Mouse (Mus musculus): Measurements from ENCODE around the gene BC052040.

BC052040 gene

DNA sequence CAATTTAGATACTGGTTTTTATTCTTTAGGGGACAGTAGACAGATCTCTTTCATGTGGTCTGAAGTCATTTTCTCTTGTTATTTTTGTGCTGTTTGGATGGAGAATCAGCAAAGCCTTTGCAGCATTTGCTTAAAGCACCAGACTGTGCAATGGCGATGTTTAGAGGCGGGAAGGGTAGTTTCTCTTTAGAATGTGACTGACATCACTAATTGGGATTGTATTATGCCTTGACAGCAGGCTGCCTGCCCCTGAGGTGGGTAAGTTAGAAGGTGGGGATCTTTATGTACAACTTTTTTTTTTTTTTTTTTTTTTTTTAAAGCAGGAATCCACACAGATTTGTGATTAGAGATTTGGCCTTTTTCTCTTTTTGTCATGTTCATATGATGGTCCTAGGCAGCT lies 20.6 kb downstream of the BC052040 start:
- DNase-seq: no peak

- DNase-seq: no peak
Measured at GRCm38 (mm10) chr2:115604132-115604531, 22.6 kb downstream of the BC052040 start.

- no peak for DNase-seq
Measured at GRCm38 (mm10) chr2:115605829-115606336, 24.4 kb downstream of the BC052040 start.

GRCm38 (mm10) chr2:115609020-115609419 lies 27.5 kb downstream of the BC052040 start:
- no peak for DNase-seq

- DNase-seq: no peak
Measured at GRCm38 (mm10) chr2:115610092-115610491, 28.6 kb downstream of the BC052040 start.

DNA sequence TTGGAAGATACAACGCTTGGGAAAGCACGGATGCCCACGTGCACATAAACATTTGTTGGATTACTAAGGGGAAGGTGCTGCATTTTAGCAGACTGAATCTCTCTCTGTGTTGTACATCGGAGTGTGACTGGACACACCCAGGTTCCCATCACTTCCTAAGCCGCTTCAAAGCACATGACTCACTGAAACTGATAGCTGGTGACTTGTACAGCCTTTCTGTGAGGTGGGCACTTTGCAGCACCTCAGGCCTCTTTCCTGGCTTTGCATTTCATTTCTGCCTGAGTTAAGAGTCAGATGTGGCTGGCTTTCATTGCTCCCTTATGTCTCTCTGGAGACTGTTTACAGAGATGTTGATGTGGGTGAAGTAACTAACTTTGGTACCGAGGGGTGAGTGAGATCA lies 29.0 kb downstream of the BC052040 start:
- no peak for DNase-seq

- DNase-seq: no peak
Measured at GRCm38 (mm10) chr2:115613830-115614520, 32.5 kb downstream of the BC052040 start.

DNA sequence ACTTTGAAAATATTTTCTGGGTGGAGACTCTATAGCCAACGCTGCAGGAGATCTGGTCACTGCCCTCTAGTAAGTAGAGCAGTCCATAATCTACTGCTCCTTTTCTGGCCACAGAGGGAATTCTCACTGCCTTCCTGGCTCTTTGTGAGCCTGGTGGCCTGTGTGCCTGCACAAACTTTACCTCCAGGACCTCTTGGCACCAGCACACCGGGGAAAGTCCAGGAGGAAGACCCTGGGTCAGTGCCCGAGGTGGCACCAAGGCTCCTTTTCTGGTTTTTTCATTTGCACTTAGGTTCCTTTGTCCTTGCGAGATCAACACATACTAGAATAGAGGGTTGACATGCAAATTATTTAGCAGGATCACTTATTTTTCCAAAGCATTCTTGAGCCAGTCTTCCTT lies 47.0 kb downstream of the BC052040 start:
- no peak for DNase-seq

DNA sequence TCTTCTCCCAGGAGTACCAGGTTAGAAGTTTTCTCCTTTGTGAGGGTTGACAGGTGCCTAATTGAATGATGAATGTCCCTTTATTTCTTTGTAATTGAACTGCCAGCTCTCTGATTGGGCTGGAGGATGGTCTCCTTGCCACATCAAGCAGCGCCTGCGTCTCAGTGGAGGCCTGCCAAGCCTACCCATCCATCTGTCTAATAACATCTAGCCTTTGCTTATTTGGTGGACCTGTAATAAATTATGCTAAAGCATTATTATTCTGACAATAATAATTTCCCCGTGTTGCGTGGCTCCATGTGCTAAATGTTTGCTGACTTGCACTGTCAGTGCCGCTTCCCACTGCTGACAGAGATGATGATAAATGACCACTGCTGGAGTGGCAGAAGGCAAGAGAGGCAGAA lies 49.5 kb downstream of the BC052040 start:
- DNase-seq: no peak

GRCm38 (mm10) chr2:115631826-115632225 lies 50.3 kb downstream of the BC052040 start:
- no peak for DNase-seq

GRCm38 (mm10) chr2:115650203-115650602 lies 68.7 kb downstream of the BC052040 start:
- DNase-seq: no peak

- no peak for DNase-seq
Measured at GRCm38 (mm10) chr2:115659712-115660111, 78.2 kb downstream of the BC052040 start.

GRCm38 (mm10) chr2:115660213-115661120 lies 79.0 kb downstream of the BC052040 start:
- no peak for DNase-seq

DNA sequence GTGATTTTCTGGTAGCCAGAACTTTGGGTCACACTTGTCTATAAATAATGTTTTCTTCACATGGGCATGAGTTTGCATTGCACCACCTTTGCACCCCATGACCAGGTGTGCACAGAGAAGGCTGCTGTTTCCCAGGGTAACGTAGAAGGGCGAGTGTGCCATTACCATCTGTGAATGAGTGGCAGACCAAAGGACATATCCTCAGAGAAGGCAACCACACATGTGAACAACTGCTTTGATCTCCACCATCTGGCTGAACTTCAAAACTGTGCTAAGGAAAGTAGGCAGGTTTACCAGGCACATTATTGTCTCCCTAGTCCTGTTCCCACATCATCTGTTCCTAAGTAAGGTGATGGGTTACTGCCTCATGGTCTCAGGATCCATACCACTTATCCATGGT lies 86.0 kb downstream of the BC052040 start:
- DNase-seq: no peak

DNA sequence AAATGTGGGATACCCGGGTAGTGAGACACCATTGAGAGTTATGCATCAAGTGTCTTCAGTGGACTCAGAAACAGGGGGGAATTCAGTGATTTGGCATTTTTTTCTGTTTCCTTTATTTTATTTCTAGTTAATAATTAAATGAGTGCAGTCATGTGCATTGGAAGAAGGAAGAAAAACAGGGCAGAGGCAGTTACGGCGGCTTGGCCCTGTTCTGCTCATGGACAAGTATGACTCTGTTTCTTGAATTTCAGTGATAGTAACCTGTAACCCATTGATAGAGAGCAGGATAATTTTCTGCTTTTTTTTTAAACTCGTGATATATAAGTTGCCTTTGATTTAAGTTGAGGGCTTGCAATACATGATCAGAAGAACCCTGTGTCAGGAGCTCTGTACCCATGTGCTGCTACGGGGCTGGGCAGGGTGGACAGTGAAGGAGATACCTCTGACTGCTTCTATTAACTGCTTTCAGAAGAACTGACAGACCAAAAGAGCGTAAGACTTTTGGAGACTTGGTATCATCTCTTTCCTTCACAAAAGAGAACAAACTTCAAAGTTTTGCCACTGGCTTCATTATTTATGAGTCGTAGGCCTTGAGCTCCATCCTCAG lies 91.6 kb downstream of the BC052040 start:
- DNase-seq: no peak

- DNase-seq: no peak
Measured at GRCm38 (mm10) chr2:115678786-115679185, 97.3 kb downstream of the BC052040 start.

DNA sequence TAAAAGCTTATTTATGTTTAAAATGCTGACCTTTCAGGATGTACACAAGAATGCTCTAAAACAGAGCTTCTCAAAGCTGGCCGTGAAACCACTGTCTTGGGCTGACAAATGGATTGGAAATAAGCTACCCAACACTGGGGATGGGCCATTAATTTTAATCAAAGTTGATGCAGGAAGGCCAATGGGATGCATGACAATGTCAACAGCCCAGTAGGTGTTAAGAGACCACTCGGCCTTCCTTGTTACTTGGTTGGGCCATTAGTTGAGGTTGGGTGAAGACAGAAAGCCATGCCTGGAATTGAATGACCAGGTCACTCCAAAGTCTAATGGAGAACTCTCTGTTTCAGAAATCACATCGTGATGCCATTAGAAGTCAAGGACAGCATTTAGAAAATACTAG lies 103.7 kb downstream of the BC052040 start:
- no peak for DNase-seq

DNA sequence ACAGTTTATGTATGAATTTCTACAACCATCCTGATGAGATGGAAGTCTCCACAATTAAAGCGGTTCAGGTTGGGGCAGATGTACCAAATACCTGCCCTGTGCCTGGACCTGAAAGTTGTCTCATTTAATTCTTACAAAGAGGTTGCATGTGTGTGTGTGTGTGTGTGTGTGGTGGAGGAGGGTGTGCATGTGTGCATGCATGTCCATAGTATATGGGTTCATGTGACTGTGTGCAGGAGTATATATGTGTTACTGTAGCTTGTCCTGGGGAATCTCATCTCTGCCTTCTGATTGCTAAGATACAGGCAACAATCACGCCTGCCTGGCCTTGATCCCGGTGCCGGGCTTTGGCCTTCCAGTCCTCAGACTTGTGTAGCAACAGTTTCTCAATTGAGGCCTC lies 106.1 kb downstream of the BC052040 start:
- DNase-seq: no peak

DNA sequence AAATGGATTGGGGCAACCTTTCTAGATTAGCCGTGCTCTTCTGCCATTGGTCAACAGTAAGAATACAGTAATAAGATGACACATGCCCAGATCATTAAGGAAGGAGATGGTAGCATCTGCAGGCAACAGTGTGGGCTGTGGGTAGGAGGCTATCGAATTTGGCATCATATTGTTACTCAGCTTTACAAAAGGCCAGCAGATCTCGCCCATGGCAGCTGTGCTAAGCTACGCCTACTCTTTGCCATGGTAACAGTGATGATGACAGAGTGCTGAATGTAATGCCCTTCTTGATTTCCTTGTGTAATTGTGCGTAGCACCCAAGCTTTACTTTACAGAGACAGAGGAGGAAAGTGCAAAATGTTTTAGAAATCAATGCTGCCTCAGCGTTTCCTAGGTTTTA lies 106.8 kb downstream of the BC052040 start:
- DNase-seq: no peak

GRCm38 (mm10) chr2:115693841-115694240 lies 112.3 kb downstream of the BC052040 start:
- DNase-seq: no peak

DNA sequence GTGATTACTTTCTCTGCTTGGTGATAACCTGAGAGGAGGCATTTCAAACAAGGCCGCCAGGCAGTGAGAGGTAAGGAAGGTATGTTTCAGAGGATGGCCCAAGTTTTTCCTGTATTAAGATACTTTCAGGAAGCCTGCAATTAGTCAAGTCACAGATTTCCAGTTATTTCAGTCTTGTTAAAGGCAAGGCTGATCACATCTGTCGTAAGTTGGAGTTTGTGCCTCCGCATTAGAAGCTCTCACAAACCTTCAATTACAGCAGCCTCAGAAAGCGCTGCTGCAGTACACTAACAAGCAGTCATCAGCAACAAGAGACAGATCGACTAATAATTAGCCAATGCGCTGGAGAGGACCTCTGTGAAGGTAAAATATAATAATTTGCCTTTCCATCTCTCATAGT lies 112.9 kb downstream of the BC052040 start:
- no peak for DNase-seq

- DNase-seq: no peak
Measured at GRCm38 (mm10) chr2:115699032-115699431, 117.5 kb downstream of the BC052040 start.

DNA sequence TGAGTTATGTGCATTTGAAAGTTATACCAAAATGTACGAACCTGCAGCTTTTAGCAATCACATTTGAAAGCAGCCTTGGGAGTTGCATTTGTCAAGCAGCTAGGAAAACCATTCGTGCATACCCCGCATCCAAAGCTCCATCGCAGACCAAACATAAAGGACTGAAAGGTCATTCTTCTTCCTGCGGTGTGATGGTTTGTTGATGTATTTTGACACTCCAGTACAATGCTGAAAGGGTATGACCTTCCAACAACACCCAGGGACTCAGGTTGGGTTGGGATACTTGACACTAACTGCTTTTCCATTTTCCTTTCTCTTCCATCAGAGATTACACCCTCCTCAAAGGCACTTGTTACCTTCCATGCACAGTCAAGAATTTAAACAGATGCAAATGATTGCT lies 121.1 kb downstream of the BC052040 start:
- no peak for DNase-seq

DNA sequence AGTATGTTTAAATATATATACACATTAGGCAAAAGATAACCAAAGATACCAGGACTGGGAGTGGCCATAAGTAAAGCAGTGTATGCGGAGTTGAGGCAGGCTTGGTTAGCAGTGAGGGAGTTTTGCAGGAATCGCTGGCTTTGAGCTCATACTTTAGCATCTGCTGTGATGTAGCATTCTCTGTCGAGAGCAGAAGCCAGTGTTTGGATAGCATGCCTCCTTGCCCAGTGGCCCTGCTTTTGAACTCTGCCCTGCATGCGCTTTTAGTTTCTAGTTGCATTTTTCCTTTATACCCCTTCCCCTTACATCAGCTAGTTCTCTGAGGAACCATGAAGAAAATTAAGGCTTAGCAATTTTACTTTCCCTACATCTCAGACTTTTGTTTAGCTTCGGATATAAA lies 136.0 kb downstream of the BC052040 start:
- no peak for DNase-seq
